Mouse (Mus musculus) brain, embryonic 14.5 days (tissue): ENCODE measurements at regions not wholly inside any gene's neighbourhood (a gene's known extent, or its start where the extent isn't known, plus 50 kb on each side); places are given as distances from the start of the nearest gene placed in this dataset.

Experiments used
- CTCF ChIP-seq: fragments of 200-500 bp; IDR thresholded peaks from 2 replicates; pipeline ENCODE4 v1.5.1; 2012; ENCODE audit warnings: inconsistent platforms, mild to moderate bottlenecking, moderate library complexity, borderline replicate concordance; ENCODE audit not compliant: insufficient read depth, insufficient read length; ENCODE audit errors: extremely low read depth
- POLR2A ChIP-seq: fragments of 200-500 bp; IDR thresholded peaks from 2 replicates; pipeline ENCODE4 v1.6.1; 2012; ENCODE audit warnings: mild to moderate bottlenecking, inconsistent platforms, borderline replicate concordance; ENCODE audit not compliant: poor library complexity, insufficient read depth, insufficient read length, severe bottlenecking; ENCODE audit errors: extremely low read depth

DNA sequence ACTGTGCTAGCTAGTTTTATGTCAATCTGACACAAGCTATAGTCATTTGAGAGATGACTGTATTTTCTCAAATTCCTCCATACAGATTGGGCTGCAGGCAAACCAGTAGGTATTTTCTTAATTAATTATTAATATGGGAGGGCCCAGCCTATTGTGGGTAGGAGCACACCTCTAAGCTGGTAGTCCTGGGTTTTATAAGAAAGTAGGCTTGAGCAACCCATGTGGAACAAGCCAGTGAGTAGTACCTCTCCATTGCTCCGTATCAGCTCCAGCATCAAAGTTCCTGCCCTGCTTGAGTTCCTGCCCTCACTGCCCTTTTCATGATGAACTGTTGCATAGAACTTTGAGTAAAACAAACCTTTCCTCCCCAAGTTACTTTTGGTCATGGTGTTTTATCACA lies 198.9 kb downstream of the Gm43517 start:
- TF ChIP-seq CTCF = no peak
- TF ChIP-seq POLR2A = no peak
